Mouse (Mus musculus) testis, adult 2 months (tissue): ENCODE measurements at regions not wholly inside any gene's neighbourhood (a gene's known extent, or its start where the extent isn't known, plus 50 kb on each side); places are given as distances from the start of the nearest gene placed in this dataset.

Source experiments
- H3K27ac ChIP-seq: fragments of 200-500 bp; 2 replicates; pipeline ENCODE4 v1.5.1; 2012; ENCODE audit warnings: low read depth, low read length; ENCODE audit not compliant: control insufficient read depth, insufficient read depth
- H3K27me3 ChIP-seq: fragments of 200-500 bp; 2 replicates; pipeline ENCODE4 v1.6.1; 2012; ENCODE audit warnings: mild to moderate bottlenecking, low read length, moderate library complexity; ENCODE audit not compliant: control insufficient read depth, insufficient read depth
- H3K36me3 ChIP-seq: fragments of 200-500 bp; 2 replicates; pipeline ENCODE4 v1.6.1; 2012; ENCODE audit warnings: mild to moderate bottlenecking, low read length; ENCODE audit not compliant: control insufficient read depth, insufficient read depth
- H3K4me1 ChIP-seq: fragments of 200-500 bp; 2 replicates; pipeline ENCODE4 v1.6.1; 2012; ENCODE audit warnings: low read length; ENCODE audit not compliant: control insufficient read depth, insufficient read depth
- H3K4me3 ChIP-seq: fragments of 200-500 bp; 2 replicates; pipeline ENCODE4 v1.5.1; 2012; ENCODE audit warnings: low read depth, mild to moderate bottlenecking, low read length, moderate library complexity, mixed read lengths; ENCODE audit not compliant: control insufficient read depth
- CTCF ChIP-seq: fragments of 200-500 bp; IDR thresholded peaks from 2 replicates; pipeline ENCODE4 v1.5.1; 2012; ENCODE audit warnings: low read depth, mild to moderate bottlenecking, inconsistent platforms, low read length, moderate library complexity; ENCODE audit not compliant: control insufficient read depth, insufficient read depth, insufficient replicate concordance
- POLR2A ChIP-seq: fragments of 200-500 bp; IDR thresholded peaks from 2 replicates; pipeline ENCODE4 v1.6.1; 2012; ENCODE audit warnings: low read depth, mild to moderate bottlenecking, inconsistent platforms, low read length, moderate library complexity; ENCODE audit not compliant: control insufficient read depth

DNA sequence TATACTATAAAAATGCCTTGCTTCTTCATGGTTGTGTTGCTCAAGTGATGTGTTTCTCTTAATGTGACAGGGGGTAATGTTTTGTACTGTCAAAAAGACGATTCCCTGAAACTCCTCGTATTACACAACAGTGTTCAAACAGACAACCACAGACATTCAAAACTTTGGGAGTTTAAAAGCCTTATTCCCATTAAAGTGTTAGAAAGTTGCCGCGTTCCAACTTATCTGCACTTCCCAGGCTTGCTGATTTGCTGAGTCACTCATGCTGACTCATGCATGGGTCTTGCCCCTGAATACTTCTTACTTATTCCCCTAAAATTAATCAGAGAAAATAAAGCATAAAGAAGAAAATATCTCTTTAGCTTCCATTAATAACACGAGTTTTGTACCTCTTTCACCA is 239.8 kb upstream of the Dab2 start:
- Histone ChIP-seq H3K4me3 (no peak overlapping the region), H3K36me3 (no peaks in the 10 kb centered on the region), H3K27me3 (no peaks in the 10 kb centered on the region), H3K27ac (no peak overlapping the region), H3K4me1 (no peaks in the 10 kb centered on the region; the same call in 1 of the 2 replicates)
- TF ChIP-seq CTCF (no peak), POLR2A (no peak)

- H3K4me3 ChIP-seq = no peak overlapping the region
These were observed 238.9 kb upstream of the Dab2 start for GRCm38 (mm10) chr15:6060649-6061048.

GRCm38 (mm10) chr15:6065100-6065499 is 234.5 kb upstream of the Dab2 start:
- H3K27me3 ChIP-seq = no peaks in the 10 kb centered on the region
- no peak overlapping the region for H3K4me3 ChIP-seq
- TF ChIP-seq POLR2A (no peak), CTCF (no peak)
- H3K4me1 ChIP-seq = peaks cover 2% of the 10 kb centered on the region; the same call in 1 of the 2 replicates
- no peaks in the 10 kb centered on the region for H3K36me3 ChIP-seq
- H3K27ac ChIP-seq = no peak overlapping the region

More at GRCm38 (mm10) chr15:6060649-6061048, 238.9 kb upstream of the Dab2 start:
- no peak overlapping the region for H3K27ac ChIP-seq
- TF ChIP-seq CTCF (no peak), POLR2A (no peak)
- H3K4me1 ChIP-seq = no peaks in the 10 kb centered on the region; the same call in 1 of the 2 replicates
- no peaks in the 10 kb centered on the region for H3K36me3 ChIP-seq
- H3K27me3 ChIP-seq = no peaks in the 10 kb centered on the region

- no peak overlapping the region for H3K27ac ChIP-seq
- no peaks in the 10 kb centered on the region for H3K36me3 ChIP-seq
- H3K27me3 ChIP-seq = no peaks in the 10 kb centered on the region
- peaks cover 2% of the 10 kb centered on the region; the same call in 1 of the 2 replicates for H3K4me1 ChIP-seq
- TF ChIP-seq CTCF (no peak), POLR2A (no peak)
- no peak overlapping the region for H3K4me3 ChIP-seq
These were observed 232.2 kb upstream of the Dab2 start for GRCm38 (mm10) chr15:6067380-6067779.

GRCm38 (mm10) chr15:6068371-6068770 is 231.2 kb upstream of the Dab2 start:
- Histone ChIP-seq H3K36me3 (no peaks in the 10 kb centered on the region), H3K27ac (no peak overlapping the region), H3K4me1 (peaks cover 2% of the 10 kb centered on the region; the same call in 1 of the 2 replicates), H3K4me3 (no peak overlapping the region), H3K27me3 (no peaks in the 10 kb centered on the region)
- TF ChIP-seq CTCF (no peak), POLR2A (no peak)

- Histone ChIP-seq H3K27ac (no peak overlapping the region), H3K4me3 (no peak overlapping the region), H3K27me3 (no peaks in the 10 kb centered on the region), H3K36me3 (no peaks in the 10 kb centered on the region), H3K4me1 (peaks cover 2% of the 10 kb centered on the region; the same call in 1 of the 2 replicates)
- no peak for TF ChIP-seq POLR2A
- no peak for TF ChIP-seq CTCF
These were observed 227.7 kb upstream of the Dab2 start for GRCm38 (mm10) chr15:6071873-6072272.

DNA sequence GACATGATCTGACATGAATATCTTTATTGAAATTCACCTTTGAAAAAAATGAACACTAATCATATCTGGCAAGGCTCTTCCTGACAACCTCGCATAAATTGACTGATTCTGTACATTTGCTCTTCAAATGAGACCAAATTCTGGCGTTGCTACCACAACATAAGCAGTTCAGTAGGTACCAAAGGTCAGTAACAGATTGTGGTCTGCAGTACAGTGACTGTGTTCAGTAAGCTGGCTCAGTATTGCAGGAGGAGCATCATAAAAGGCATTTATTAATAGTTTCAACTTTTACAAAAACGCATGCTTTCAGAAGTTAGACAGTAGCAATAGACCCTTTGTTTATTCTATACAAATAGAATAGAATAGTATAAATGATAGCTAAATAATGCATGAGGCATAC is 226.7 kb upstream of the Dab2 start:
- peaks cover under 1% of the 10 kb centered on the region; the same call in 1 of the 2 replicates for H3K4me1 ChIP-seq
- TF ChIP-seq CTCF = no peak
- TF ChIP-seq POLR2A = no peak
- H3K27me3 ChIP-seq = no peaks in the 10 kb centered on the region
- no peaks in the 10 kb centered on the region for H3K36me3 ChIP-seq
- H3K27ac ChIP-seq = no peak overlapping the region
- no peak overlapping the region for H3K4me3 ChIP-seq
